Mouse (Mus musculus) 3T3-L1 (cell line): ENCODE measurements at regions not wholly inside any gene's neighbourhood (a gene's known extent, or its start where the extent isn't known, plus 50 kb on each side); places are given as distances from the start of the nearest gene placed in this dataset.

ENCODE experiments used
- DNase-seq: peaks from one replicate; pipeline ENCODE4 v3.0.0-alpha.2; 2015; ENCODE audit warnings: low read depth, low spot score

GRCm38 (mm10) chr12:7777220-7778055, 200.0 kb upstream of the Apob start:
- DNase-seq = peak; percentile 88

GRCm38 (mm10) chr12:7778056-7778440, 199.4 kb upstream of the Apob start:
- DNase-seq = peak; percentile 58

GRCm38 (mm10) chr12:7816616-7817015, 160.8 kb upstream of the Apob start:
- no peak for DNase-seq

GRCm38 (mm10) chr12:7820006-7820704, 157.3 kb upstream of the Apob start:
- no peak for DNase-seq

GRCm38 (mm10) chr12:7820718-7821117, 156.7 kb upstream of the Apob start:
- no peak for DNase-seq

- DNase-seq = peak; percentile 41
Observed at GRCm38 (mm10) chr12:7835731-7836130, 141.7 kb upstream of the Apob start.

GRCm38 (mm10) chr12:7853876-7854275, 123.6 kb upstream of the Apob start:
- DNase-seq = no peak

- DNase-seq = no peak
Observed at GRCm38 (mm10) chr12:7855683-7856082, 121.8 kb upstream of the Apob start.

GRCm38 (mm10) chr12:7859533-7859932, 117.9 kb upstream of the Apob start:
- no peak for DNase-seq

GRCm38 (mm10) chr12:7870004-7870403, 107.4 kb upstream of the Apob start:
- DNase-seq = peak; percentile 71

- DNase-seq = no peak
Observed at GRCm38 (mm10) chr12:7870473-7870872, 107.0 kb upstream of the Apob start.

GRCm38 (mm10) chr12:7875454-7875853, 102.0 kb upstream of the Apob start:
- no peak for DNase-seq

GRCm38 (mm10) chr12:7876302-7877063, 101.0 kb upstream of the Apob start:
- no peak for DNase-seq

GRCm38 (mm10) chr12:7878761-7879160, 98.7 kb upstream of the Apob start:
- no peak for DNase-seq

GRCm38 (mm10) chr12:7896156-7896555, 81.3 kb upstream of the Apob start:
- DNase-seq = no peak

GRCm38 (mm10) chr12:7905329-7905728, 72.1 kb upstream of the Apob start:
- DNase-seq = peak; percentile 72

- DNase-seq = peak; percentile 27
Observed at GRCm38 (mm10) chr12:7906831-7907230, 70.6 kb upstream of the Apob start.

- no peak for DNase-seq
Observed at GRCm38 (mm10) chr12:7909746-7910360, 67.6 kb upstream of the Apob start.

- DNase-seq = no peak
Observed at GRCm38 (mm10) chr12:7910509-7910908, 66.9 kb upstream of the Apob start.

GRCm38 (mm10) chr12:7918385-7918784, 59.1 kb upstream of the Apob start:
- DNase-seq = peak; percentile 68

GRCm38 (mm10) chr12:7918967-7919708, 58.3 kb upstream of the Apob start:
- peak; percentile 71 for DNase-seq
